Mouse (Mus musculus) testis, postnatal 10 days (tissue): ENCODE measurements around the gene Eef2kmt.
"Not testable (repeated sequence)": the region's sequence is repeated elsewhere in the genome, so short reads cannot be mapped to it uniquely, and the experiment has no call there.

Source experiments
- DNase-seq: peaks from one replicate; pipeline ENCODE4 v3.0.0; 2021; ENCODE audit warnings: low spot score

The Eef2kmt gene

DNA sequence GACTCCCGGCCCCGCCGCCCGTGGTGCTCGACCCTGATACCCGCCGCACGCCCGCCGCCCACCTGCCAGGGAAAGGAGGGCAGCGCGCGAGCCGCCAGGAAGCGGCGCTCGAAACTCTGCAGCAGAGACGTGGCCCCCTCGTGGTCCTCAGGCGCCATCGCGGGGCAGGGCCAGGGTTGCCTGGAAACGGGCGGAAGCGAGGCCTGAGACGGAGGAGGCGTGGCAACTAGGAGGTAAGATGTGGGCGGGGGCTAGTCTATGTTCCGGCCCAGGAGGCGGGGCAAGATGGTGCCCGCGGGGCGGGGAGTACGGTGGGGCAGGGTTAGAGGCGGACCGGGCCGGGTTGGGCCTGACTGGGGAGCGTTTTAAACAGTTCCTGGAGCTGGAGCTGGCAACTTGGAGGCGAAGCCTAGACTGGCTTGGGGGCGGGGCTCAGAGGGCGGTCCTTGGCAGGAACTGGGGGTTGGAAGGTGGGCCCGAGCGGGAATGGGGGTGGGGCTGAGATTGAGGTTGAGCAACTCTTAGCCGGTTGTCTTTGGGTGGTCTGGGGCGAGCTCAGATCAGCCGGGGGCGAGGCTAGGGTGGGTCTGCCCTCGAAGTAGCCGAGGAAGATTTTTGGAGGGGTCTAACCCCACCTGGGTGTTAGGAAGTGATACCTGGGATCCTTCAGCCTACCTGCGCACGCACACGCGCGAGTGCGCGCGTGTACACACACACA lies at the start of gene Eef2kmt:
Eef2kmt (minus strand) TSS at position 205 of the 718 bp plus-strand sequence.
- DNase-seq, result peak; percentile 99

DNA sequence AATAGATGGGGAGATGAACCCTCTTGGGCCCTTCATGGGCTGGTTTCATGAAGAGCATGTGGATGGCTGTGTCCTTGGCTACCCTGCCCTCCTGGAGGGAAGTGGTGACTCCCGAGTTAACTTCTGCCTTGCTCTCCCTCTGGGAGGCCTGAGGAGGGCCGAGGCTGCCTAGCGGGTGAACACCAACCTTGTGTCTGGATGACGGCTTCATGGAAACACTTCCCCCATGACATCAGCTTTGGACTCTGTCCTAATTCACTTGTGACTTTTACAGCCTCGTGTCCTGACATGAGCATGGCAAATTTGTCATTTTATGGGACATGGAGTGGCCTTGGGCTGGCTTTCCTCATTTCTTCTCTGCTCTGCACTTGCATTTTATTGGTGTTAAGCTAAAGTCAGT lies 39.5 kb upstream of the Eef2kmt start:
- peak; percentile 35 for DNase-seq

DNA sequence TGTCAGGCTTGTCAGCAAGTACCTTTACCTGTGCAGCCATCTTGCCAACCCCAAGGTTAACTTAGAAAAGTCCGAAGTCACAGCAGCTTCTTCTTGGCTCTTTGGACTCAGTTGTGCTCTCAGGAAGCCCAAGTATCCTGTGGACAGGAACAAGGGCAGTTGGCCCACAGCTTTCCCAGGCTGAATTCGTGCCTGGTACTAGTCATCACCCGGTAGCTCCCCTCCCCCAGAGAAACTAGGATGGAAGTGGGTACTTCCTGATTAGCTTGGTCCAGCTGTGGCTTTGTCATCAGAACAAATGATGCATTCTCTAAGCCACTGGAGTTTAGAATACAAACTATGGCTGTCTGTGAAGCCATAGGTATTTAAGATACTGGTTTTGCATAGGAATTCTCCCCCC lies 29.6 kb upstream of the Eef2kmt start:
- no peak for DNase-seq

DNA sequence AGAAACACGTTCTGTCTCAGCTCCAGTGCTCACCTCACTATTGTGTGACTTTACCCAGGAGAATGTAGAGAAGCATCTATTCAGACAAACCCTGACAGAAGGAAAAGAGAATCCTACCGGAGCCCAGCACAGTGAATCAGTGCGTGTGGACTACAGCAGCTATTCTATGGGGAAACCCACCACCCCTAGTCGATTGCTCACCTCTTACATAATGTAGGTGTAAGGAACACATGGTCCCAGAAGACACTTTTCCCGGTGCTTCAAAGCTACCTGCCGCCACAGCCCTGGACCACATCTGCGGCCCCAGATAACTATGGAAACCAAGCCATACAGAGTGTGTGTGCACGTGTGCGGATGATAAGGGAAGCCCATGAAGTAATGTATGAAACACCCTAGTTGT lies 26.9 kb upstream of the Eef2kmt start:
- no peak for DNase-seq

DNA sequence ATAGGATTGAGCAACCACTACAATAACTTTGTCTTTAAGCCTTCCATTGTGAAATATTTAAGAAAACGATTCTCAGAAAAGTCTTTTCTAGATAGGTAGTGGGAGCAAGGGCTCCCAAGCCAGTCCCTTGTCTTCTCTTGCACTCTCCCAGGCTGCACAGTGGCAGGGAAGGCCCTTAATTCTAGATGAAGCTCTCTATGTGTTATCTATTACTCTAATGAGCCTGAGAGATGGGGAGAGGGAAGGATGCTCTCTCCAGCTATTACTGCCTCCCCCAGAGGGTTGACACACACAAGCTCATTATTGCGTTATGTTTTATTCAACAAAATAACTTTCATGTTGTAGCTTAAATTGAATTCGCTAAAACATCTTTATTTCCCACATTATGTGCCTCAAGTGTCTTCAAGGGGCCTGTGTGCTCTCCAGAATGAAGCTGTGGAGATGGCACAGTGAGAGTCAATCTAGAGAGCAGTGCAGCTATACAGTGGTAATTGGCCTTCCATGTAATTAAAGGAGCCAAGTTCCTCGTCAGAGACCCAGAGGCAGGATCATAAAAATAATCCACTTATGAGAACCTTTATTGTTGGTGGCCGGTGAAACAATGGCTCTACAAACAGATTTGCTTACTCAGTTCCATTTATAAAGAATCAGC lies 23.9 kb upstream of the Eef2kmt start:
- DNase-seq, result no peak

DNA sequence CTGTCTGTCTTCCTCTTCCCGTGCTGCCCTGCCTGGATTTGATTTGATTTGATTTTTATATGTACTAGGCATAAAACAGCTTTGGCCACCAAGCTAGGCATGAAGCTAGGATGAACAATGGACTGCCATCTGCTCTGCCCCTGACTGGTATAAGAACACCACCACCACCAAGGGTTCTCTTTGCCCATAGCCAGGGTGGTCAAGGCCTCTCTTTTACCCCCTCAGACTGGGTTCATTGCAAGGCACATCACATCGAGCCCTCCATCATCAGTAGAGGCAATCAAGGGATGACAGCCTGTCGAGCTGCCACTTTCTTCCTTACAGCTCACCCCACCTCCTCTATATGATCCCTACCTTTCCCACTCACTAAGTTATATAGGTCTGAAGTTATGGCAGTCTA lies 16.6 kb upstream of the Eef2kmt start:
- DNase-seq, result peak; percentile 27

DNA sequence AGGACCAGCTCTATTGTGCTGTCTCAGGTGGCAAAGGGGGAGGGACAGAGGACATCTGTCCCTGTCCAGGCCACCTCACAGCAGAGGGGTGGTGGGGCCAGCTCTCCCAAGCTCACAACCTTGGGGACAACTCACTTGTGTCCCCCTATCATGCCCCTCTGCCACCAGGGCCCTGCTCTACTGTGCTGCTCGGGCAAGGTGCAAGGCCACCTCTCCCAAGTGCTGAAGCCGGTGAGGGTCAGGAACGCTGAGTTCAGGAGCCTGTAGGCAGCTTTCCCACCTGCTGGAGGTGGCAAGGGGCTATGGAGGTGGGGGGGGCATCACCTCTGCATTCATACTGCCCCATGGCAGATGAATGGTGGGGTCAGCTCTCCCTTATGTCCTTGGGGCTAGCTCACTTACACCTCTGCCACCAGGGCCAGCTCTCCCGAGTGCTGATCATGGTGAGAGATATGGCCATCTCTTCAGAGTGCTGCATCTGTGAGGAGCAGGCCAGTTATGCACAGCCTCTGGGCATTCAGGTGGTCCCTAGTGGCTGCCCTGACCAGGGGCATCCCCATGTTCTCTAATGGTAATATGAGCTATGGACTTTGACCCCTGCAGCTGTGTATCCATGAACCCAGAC lies 15.7 kb upstream of the Eef2kmt start:
- peak; percentile 40 for DNase-seq

DNA sequence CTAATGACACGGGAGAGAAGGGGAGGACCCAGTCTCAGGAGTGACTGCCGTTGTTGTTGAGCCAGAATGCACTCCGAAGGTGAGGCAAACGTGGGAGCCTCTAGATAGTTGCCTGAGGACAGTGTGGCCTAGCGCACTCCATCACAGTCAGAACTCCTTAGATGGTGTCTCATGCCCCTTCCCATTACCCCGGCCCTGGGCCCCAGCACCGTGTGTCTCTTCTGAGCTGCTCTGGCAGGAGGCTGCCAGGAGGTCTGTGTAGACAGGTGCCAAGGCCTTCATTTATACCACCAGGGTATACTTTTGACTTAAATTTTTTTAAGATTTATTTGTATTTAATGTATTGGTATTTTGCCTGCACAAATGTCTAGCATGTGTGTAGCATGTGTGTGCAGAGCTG lies 8.1 kb upstream of the Eef2kmt start:
- DNase-seq, result no peak

DNA sequence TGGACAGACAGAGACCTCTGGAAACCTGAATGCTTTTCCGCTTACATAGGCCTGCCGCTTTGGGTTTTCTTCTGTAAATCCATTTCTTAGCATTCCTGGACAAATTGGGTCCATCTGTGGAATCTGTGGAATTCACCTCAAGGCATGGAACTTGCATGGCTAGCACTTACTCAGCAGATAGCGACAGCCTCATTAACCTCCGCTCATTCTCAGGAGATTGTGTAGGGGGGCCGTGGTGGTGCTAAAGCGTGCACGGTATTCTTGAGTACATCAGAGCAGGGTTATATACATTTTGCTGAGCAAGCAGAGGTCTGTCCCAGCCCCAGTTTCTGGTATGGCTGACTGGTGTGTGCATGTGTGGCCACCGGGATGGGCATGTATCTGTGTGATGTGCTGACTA lies 7.4 kb upstream of the Eef2kmt start:
- no peak for DNase-seq

DNA sequence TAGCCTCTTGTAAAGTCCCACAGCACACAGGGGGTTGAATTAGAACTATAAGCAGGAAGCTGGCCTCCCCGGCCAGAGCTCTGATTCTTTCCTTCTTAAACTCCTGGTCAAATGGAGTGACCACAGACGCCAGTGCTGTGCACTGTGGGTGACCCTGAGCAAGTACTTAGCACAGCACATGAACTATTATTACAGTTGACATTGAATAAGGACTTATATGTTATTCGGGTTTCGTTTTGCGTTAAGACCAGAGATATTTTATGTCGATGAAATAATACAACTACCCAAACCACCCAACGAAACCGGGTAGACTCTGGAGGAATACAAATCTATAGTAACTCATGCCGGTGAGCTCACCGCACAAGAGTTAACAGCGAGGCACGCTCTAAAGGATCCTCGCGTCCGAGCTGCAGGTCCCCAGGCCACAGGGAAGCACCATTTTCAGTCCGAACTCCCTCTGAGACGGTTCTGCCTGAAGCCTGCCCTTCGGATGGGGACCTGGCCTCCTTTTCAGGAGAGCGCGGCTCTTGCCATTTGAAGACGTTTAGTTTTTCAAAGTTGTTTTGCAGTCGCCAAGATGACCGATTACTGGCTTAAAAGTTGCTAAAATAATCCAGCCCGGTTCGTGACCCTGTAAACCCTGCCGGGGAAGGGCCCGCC lies 572 bp downstream of the Eef2kmt start:
- no peak for DNase-seq

DNA sequence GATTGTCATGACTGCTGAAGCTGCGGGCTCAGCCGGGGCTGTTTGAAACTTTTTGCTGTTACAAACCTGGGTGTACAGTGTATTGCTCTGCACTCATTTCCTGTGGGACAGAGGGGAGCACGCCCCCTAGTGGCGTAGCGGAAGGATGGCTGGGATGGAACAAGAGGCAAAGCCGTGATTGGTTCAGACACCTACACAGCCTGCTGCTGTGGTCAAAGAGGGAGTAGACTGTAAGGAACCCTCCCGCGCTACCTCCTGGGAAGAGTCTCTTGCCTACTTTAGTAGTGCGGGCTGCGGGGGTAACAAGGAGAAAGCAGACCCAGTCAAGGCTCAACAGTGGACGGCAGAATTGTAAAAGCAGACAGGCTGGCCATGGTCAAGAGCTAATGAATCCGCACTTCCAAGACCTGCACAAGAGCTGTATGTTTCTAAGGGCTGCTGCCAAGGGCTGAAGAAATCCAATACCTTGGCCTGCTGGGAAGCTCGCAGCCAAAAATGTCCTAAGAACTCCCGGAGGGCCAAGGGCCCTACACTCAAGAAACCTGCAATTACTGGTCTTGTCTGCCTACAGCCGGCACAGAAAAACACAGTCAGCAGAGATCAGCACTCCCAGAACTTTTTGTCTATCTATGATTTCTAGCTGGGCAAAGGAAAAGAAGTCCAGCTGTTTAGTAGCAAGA lies 1.3 kb downstream of the Eef2kmt start:
- peak; percentile 89 for DNase-seq

DNA sequence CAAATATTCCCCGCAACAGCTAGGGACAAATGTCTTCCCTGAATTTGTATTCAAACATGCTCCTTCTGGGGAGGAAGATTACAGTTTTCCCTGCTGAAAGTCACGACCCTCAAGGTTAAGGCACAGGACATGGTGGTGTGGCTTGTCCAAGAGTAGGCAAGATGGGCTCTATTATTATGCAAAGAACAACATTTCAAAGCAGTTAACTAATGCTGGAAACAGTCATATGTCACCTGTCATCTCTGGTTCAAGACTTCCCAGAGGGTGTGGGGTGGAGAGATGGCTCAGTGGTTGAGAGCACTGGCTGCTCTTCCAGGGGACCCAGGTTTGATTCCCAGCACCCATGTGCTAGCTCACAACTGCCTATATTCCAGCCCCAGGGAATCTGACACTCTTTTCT lies 3.5 kb downstream of the Eef2kmt start:
- no peak for DNase-seq

DNA sequence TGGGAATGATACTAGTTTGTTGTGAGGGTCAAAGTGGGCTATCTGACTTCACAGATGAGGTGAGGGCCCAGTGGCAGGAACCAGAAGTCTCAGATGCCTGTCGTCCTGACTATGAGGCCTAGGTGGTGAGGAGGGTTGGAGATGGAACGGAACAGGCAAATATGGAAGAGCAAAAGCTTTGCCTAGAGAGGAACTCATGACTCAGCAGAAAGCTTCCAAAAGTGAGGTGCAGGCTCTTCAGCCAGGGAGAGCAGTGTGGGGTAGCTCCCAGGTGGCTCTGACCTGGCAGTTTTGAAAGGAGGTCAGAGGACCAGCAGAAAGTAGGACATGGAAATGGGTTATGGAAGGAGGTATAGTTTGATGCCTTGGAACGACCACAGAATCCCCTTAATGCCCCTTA lies 4.9 kb downstream of the Eef2kmt start:
- no peak for DNase-seq

DNA sequence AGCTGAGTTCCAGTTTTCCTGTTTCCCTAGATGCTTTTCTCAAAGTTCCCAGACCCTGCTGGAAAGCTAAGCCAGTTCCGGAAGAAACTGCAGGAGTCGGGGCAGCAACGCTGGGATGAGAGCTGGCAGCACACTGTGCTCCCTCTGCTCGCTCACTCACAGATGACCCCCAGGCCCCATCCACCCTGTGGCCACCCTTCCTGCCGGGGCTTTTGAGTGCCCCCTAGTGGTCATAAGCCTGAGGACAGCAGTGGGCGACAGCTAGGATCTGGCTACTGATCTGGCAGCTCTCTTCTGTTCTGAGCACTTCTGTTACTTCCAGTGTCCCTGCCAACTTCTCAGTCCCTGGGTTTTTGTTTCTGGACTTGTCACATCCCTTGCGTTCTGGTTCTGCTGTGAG lies 11.4 kb downstream of the Eef2kmt start:
- peak; percentile 84 for DNase-seq

DNA sequence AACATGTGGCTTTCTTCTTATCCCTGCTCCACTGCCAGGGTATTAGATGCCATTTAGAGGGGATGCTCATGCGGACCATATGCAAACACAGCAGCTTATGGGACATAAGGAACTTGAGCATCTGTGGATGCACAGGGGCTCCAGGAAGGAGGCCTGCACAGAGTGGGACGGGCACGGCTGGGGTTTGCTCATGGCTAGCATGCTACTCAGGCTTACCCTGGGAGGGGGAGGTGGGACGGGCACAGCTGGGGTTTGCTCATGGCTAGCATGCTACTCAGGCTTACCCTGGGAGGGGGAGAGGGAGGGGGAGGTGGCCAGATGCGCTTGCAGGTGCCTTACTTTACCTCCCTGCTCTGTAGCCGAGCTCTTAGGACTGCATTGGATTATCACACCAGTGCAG lies 12.9 kb downstream of the Eef2kmt start:
- no peak for DNase-seq

DNA sequence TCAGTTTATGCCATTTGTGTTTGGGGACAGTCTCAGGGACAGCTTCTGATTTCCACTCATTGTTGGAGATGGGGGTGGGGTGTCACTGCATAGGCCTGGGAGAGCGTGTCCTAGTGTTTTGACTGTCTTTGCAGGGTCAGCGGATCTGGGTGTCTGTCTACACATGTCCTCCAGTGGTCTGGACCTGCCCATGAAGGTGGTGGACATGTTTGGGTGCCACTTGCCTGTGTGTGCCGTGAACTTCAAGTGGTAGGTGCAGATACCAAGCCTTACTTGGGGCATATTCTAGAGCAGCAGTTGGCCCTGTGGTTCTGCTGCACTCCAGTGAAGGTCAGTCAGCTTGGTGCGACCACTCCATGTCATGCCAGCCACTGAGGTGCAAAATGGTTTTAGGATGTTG lies 13.4 kb downstream of the Eef2kmt start:
- DNase-seq, result no peak

DNA sequence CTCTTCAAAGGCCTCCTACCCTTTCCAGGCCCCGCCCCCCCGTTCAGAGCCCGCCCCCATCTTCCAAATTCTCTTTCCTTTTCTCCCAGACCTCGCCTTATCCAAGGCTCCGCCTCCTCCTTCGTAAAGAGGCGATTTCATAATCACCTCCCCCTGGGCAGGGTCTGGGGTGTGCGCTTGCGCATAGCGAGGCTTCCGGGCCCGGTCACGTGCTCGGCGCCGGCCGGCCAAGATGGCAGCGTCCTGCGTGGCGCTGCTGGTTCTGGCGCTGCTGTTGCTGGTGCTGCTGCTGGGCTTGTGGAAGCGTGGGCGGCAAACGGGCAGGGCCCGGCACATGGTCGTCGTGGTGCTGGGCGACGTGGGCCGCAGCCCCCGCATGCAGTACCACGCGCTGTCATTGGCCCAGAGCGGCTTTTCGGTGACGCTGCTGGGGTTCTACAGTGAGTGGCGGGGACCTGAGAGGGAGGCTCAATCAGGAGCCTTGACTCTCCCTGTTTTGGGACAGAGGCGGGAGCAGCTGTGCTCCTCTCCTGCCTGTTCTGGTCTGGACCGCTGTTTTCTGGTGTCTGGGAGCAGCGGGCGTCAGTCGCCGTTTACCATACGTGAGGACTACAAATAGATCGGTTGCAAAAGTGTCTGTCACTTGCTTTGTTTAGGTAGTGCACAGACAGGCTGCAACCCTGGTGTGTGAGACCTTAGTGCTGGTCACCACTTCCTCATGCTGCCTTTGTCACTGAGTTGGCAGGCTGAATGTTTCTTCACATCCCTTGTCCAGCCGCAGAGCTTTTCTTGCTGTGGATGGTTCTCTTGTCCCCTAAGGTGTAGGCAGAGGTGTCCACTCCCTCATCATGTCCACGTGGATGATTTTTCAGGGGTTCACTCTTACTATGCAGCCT lies 22.1 kb downstream of the Eef2kmt start, which contains the start of gene Alg1:
Alg1 (plus strand) TSS at position 204 of the 896 bp plus-strand sequence.
- peak; percentile 97 for DNase-seq

DNA sequence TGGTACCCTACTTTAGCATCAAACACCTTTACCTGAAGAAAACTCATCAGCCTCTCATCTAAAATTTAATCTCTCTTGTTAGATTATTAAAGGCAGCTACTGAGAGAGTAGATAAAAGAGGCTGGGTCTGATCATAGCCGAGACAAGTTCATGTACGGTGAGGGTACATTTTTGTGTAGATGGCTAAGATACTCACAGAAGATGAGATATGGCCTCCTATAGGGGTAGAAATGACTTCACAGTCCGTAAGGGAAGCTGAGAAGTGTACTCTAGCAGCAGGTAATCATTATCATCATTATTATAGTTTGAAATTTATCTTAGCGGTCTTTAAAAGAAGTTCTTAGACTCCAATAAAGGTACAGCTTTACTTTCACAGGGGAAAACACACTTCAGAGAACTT lies 22.8 kb downstream of the Eef2kmt start:
- no peak for DNase-seq

DNA sequence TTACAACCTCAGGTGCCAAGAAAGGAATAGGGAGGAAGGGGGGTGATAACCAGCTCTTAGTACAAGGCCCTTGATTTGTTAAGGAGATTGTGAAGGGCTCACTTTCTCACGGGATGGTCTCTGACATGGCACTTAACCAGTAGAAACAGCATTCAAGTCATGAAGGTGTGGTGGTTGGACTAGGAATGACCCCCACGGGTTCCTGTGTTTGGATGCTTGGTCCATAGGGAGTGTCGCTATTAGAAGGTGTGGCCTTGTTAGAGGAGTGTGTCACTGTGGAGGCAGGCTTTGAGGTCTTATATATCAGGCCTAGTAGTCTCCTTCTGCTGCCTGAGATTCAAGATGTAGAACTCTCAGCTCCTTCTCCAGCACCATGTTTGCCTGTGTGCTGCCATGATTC lies 27.7 kb downstream of the Eef2kmt start:
- DNase-seq, result not testable (repeated sequence)

DNA sequence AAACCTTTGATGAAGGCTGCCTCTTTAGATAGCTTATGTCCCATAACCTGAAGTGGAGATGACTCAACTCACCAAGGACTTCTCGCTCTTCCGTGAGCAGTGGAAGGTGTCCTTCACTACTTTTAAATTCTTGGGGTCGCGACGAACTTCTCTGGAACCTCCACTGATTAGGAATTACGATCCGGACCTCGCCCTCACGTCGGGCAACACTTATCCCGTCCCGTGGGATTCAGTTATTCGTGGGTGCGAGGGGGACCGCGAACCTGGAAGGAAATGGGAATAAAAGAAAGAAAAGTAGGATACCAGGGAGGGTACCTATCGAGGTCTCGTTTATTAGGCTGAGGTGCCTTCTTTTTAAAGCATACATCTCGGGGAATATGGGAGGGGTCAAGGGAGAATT lies 28.3 kb downstream of the Eef2kmt start:
- DNase-seq, result not testable (repeated sequence)

DNA sequence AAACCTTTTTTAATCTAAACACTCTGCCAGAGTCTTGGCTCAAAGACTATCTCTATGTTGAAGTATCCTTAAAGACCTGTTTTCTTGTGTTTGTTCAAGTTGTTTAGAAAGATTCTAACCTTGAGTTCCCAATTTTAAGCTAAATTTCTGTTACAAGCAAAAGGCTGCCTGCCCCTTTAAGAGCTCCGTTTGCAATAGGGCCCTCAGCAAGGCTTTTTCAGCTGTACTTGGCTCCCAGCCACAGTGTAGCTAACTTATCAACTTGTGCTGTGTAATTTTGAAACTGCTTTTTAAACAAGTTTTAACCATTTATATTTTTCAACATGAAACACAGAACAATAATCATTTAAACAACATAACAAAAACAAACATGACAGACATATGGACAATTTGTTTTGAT lies 29.2 kb downstream of the Eef2kmt start:
- not testable (repeated sequence) for DNase-seq
